Mouse (Mus musculus) forebrain, embryonic 11.5 days (tissue): ENCODE measurements at regions not wholly inside any gene's neighbourhood (a gene's known extent, or its start where the extent isn't known, plus 50 kb on each side); places are given as distances from the start of the nearest gene placed in this dataset.

Source experiments
- ATAC-seq: fragments of 200-750 bp; cut with Nextera tagmentation; replicated peaks from 2 replicates; pipeline ENCODE4 v1.8.0; 2017; ENCODE audit warnings: moderate TSS enrichment; ENCODE audit not compliant: low FRiP score
- DNase-seq: peaks from one replicate; pipeline ENCODE4 v3.0.0-alpha.2; 2017; ENCODE audit warnings: low spot score
- H3K27ac ChIP-seq: fragments of 300-500 bp; sonication (generic); 2 replicates; pipeline ENCODE4 v1.5.1; 2014; ENCODE audit warnings: low read depth, low read length
- H3K27me3 ChIP-seq: fragments of 300-500 bp; sonication (generic); 2 replicates; pipeline ENCODE4 v1.6.1; 2014; ENCODE audit warnings: mild to moderate bottlenecking, low read length, mixed read lengths; ENCODE audit not compliant: control insufficient read depth, insufficient read depth
- H3K36me3 ChIP-seq: fragments of 300-500 bp; sonication (generic); 2 replicates; pipeline ENCODE4 v1.6.1; 2014; ENCODE audit warnings: mild to moderate bottlenecking, low read length, moderate library complexity, mixed read lengths; ENCODE audit not compliant: control insufficient read depth, insufficient read depth
- H3K4me1 ChIP-seq: fragments of 300-500 bp; sonication (generic); replicated peaks from 2 replicates; pipeline ENCODE4 v1.6.1; 2014; ENCODE audit warnings: low read length, mixed read lengths; ENCODE audit not compliant: control insufficient read depth, insufficient read depth
- H3K4me2 ChIP-seq: fragments of 300-500 bp; sonication (generic); 2 replicates; pipeline ENCODE4 v1.6.1; 2014; ENCODE audit warnings: low read depth, mild to moderate bottlenecking, low read length, moderate library complexity, mixed read lengths; ENCODE audit not compliant: severe bottlenecking
- H3K4me3 ChIP-seq: fragments of 300-500 bp; sonication (generic); 2 replicates; pipeline ENCODE4 v1.5.1; 2014; ENCODE audit warnings: low read depth, low read length
- H3K9ac ChIP-seq: fragments of 300-500 bp; sonication (generic); 2 replicates; pipeline ENCODE4 v1.6.1; 2014; ENCODE audit warnings: low read length
- H3K9me3 ChIP-seq: fragments of 300-500 bp; sonication (generic); 2 replicates; pipeline ENCODE4 v1.6.1; 2016; ENCODE audit warnings: low read length, mixed read lengths; ENCODE audit not compliant: control insufficient read depth
- WGBS: fragments of 180-500 bp; shearing (Covaris S2); extraction: QIAGEN DNeasy Blood & Tissue Kit; methylation state at CpG from one replicate; pipeline ENCODE4 v1.1.7; 2014; 5-methylcytosine and 5-hydroxymethylcytosine counted together

DNA sequence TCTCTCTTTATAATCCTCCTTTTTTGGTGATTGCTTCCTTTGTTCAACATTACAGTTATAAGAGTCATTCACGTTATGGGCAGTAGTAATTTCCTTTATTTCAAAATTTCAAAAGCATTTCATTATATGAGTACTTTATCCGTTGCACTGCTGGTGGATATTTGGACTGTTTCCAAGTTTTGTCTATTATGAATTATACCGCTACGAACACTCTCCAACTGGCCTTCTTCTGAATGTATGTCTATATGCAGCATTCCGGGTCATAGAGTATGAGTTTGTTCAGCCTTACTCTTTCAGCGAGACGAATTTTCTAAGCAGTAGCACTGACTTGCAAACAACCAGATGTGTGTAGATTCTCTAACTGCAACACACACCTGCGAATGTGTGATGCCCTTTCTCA is 57.8 kb downstream of the Dusp6 start:
- Histone ChIP-seq H3K4me2 (no peak overlapping the region), H3K4me1 (no peaks in the 10 kb centered on the region), H3K9me3 (no peaks in the 10 kb centered on the region), H3K27me3 (no peaks in the 10 kb centered on the region), H3K4me3 (no peak overlapping the region), H3K27ac (no peak overlapping the region), H3K36me3 (no peaks in the 10 kb centered on the region), H3K9ac (no peak overlapping the region)
- DNase-seq, result no peak
- no peak for ATAC-seq
- WGBS, result 87% methylated on average over 8 of the region's 8 CpGs

DNA sequence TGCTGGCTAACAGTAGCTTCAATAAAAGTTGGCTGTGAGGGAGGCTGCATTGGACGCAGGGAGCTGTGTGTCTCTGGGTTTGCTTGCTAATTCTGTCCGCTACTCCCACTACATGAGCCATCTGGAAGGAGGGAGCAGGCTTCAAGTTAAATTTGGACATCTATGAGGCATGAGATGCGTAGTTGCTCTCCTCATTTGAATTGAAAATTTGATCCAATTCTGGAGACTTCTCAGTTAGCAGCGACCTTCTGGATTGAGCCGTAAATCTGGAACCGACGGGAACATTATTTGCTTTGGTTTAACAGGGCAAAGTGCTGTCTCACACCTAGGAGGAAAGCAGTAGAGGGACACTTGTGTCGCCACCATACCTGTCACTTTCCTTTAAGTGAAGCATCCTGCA is 60.3 kb downstream of the Dusp6 start:
- WGBS, result 94% methylated on average over 8 of the region's 8 CpGs
- no peaks in the 10 kb centered on the region for H3K36me3 ChIP-seq
- H3K27ac ChIP-seq, result no peak overlapping the region
- no peak for ATAC-seq
- H3K27me3 ChIP-seq, result no peaks in the 10 kb centered on the region
- no peak overlapping the region for H3K9ac ChIP-seq
- no peaks in the 10 kb centered on the region for H3K4me1 ChIP-seq
- H3K9me3 ChIP-seq, result no peaks in the 10 kb centered on the region
- no peak overlapping the region for H3K4me3 ChIP-seq
- no peak for DNase-seq
- H3K4me2 ChIP-seq, result no peak overlapping the region

DNA sequence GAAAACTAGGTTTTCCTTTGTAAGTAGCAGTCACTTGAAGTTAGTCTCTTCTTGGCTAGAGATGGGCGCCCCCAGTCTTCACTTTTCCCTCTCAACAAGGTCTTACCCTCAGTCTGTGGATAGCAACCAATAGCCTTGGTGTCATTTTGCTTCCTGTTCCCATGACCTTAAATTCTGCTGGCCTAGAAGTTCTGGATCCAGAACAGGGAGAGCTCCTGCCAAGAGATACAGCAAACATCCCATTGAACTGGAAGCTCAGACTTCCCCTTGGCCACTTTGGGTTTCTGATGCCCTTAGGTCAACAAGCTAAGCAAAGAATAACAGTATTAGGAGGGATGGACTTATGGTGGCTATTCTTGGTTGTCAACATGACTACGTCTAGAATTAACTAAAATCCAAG is 64.5 kb downstream of the Dusp6 start:
- WGBS, result 85% methylated on average over 2 of the region's 2 CpGs
- H3K27me3 ChIP-seq, result no peaks in the 10 kb centered on the region
- DNase-seq, result no peak
- no peak overlapping the region for H3K27ac ChIP-seq
- no peaks in the 10 kb centered on the region for H3K9me3 ChIP-seq
- ATAC-seq, result no peak
- H3K36me3 ChIP-seq, result no peaks in the 10 kb centered on the region
- H3K4me3 ChIP-seq, result no peak overlapping the region
- H3K4me1 ChIP-seq, result peaks cover 2% of the 10 kb centered on the region; the same call in 1 of the 2 replicates
- no peak overlapping the region for H3K9ac ChIP-seq
- no peak overlapping the region for H3K4me2 ChIP-seq

DNA sequence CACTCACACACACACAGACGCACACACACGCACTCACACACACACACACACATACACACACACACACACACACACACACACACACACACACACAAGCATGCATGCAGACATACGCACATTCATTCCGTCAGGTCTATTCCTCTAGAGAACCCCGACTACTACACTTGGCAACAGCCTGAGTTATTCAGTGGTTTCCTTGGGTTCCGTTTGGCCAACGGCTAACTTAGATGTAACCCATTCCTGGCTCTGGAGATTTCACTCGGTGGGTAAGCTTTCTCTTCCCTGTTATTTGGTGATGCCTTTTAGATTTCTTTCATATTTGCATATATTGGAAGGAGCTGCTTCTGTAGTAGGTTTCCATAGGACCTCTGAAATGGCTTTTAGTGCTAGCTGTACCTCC is 65.5 kb downstream of the Dusp6 start:
- Histone ChIP-seq H3K4me2 (no peak overlapping the region), H3K9me3 (no peaks in the 10 kb centered on the region), H3K4me1 (peaks cover 2% of the 10 kb centered on the region; the same call in 1 of the 2 replicates), H3K9ac (no peak overlapping the region), H3K36me3 (no peaks in the 10 kb centered on the region), H3K27me3 (no peaks in the 10 kb centered on the region), H3K27ac (no peak overlapping the region), H3K4me3 (no peak overlapping the region)
- WGBS, result 96% methylated on average over 8 of the region's 8 CpGs
- DNase-seq (no peak), ATAC-seq (no peak)

DNA sequence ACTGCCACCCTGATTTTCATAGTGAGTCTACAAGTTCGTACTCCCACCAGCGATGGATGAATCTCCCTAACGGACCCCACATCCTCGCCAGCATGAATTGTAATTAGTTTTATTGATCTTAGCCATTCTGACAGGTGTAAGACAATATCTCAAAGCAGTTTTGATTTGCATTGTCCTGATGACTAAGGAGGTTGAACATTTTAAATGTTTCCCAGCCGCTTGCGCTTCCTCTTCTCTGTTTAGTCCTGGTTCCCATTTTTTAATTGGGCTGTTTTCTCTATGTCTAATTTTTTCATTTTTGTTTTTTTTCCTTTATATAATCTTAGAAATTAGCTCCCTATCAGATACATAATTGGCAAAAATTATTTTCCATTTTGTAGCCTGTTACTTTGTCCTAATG is 66.4 kb downstream of the Dusp6 start:
- Histone ChIP-seq H3K27me3 (no peaks in the 10 kb centered on the region), H3K9me3 (no peaks in the 10 kb centered on the region), H3K36me3 (no peaks in the 10 kb centered on the region), H3K27ac (no peak overlapping the region), H3K4me2 (no peak overlapping the region), H3K9ac (no peak overlapping the region), H3K4me1 (peaks cover 2% of the 10 kb centered on the region; the same call in 1 of the 2 replicates), H3K4me3 (no peak overlapping the region)
- 89% methylated on average over 6 of the region's 6 CpGs for WGBS
- ATAC-seq (no peak), DNase-seq (no peak)

DNA sequence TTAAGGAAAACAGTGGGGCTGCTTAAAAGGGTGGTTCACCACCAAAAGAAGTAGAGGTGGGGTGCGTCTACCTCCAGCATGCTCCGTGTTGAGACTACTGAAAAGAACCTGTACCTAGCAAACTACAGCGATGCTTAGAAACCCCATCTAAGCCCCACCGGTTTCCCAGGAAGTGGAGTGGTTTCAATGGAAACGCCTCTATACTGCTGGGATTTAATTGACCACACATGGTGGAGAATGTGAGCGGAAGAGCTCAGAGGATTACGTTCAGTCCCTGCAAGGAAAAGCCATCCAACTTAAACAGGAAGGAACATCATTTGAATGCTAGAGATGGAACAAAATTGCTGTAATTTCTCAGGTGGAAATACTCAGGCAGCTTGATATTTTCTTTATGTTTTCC is 67.5 kb downstream of the Dusp6 start:
- Histone ChIP-seq H3K36me3 (no peaks in the 10 kb centered on the region), H3K27ac (no peak overlapping the region), H3K4me2 (no peak overlapping the region), H3K9ac (no peak overlapping the region), H3K9me3 (no peaks in the 10 kb centered on the region), H3K27me3 (no peaks in the 10 kb centered on the region), H3K4me1 (peaks cover 2% of the 10 kb centered on the region; the same call in 1 of the 2 replicates), H3K4me3 (no peak overlapping the region)
- WGBS, result 15% methylated on average over 7 of the region's 7 CpGs
- no peak for ATAC-seq
- no peak for DNase-seq

DNA sequence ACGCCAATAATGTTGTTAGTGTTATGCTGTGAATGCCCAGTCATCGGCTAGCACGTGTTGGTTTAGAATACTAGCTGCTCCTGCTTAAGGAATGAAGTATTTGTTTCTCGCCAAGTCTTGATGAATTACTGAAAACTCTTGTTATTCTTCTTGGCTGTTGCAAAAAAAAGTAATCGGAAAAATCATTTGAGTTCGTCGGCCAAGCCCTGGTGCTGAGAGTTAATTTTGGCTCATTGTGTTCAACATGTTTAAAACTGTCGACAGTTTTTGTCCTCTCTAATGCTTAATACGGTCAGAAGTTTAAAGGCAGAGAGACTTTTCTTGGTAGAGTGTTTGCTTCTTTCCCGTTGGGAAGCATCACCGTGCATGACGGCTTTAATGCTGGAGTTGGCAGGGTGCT is 68.8 kb downstream of the Dusp6 start:
- 94% methylated on average over 12 of the region's 12 CpGs for WGBS
- Histone ChIP-seq H3K9ac (no peak overlapping the region), H3K27ac (no peak overlapping the region), H3K9me3 (no peaks in the 10 kb centered on the region), H3K4me3 (no peak overlapping the region), H3K36me3 (no peaks in the 10 kb centered on the region), H3K4me2 (no peak overlapping the region), H3K27me3 (no peaks in the 10 kb centered on the region), H3K4me1 (peaks cover 2% of the 10 kb centered on the region; the same call in 1 of the 2 replicates)
- ATAC-seq (no peak), DNase-seq (no peak)

DNA sequence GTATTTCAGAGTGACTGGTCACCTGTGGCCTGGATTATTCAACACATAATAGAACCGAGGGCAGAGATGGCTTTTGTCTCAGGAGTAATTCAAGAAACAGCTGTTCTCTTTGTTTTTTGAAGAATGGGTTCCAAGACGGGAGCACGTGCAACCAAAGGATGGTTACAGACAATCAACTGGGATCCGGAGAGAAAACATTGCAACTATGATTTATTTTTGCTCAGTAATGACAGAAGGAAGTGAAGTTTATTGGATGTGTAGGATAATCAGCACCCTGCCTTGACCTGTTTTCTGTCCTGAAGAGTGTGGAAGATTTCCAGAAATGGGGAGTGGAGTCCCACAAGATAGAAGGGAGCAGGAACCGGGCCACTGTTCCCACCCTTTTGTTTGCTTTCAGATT is 70.8 kb downstream of the Dusp6 start:
- Histone ChIP-seq H3K4me2 (no peak overlapping the region), H3K9ac (no peak overlapping the region), H3K27ac (no peak overlapping the region), H3K36me3 (no peaks in the 10 kb centered on the region), H3K4me1 (peaks cover 2% of the 10 kb centered on the region; the same call in 1 of the 2 replicates), H3K9me3 (no peaks in the 10 kb centered on the region), H3K4me3 (no peak overlapping the region), H3K27me3 (no peaks in the 10 kb centered on the region)
- WGBS, result 61% methylated on average over 5 of the region's 5 CpGs
- DNase-seq (no peak), ATAC-seq (no peak)

DNA sequence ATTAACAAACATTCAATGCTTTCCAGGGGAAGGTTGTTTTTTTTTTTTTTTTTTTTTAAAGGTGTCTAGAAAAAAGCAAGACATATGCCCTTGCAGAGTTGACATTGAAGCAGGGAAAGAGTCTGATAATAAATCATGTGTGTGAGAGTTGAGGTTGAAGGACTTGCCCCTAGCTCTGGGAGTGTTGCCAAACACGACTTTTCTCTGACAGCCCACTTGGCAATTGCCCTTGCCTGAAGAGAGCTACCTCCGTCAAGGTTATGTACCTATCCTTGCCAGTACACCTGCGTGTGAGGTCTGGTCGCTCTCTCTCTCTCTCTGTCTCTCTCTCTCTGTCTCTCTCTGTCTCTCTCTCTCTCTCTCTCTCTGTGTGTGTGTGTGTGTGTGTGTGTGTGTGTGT is 73.1 kb downstream of the Dusp6 start:
- H3K9me3 ChIP-seq, result no peaks in the 10 kb centered on the region
- no peak overlapping the region for H3K9ac ChIP-seq
- no peak overlapping the region for H3K27ac ChIP-seq
- H3K4me2 ChIP-seq, result no peak overlapping the region
- H3K36me3 ChIP-seq, result no peaks in the 10 kb centered on the region
- DNase-seq (no peak), ATAC-seq (no peak)
- no peaks in the 10 kb centered on the region for H3K27me3 ChIP-seq
- no peaks in the 10 kb centered on the region; the same call in 1 of the 2 replicates for H3K4me1 ChIP-seq
- no peak overlapping the region for H3K4me3 ChIP-seq
- 93% methylated on average over 4 of the region's 4 CpGs for WGBS
